Mouse (Mus musculus) right cerebral cortex, postnatal 10 days (tissue): ENCODE measurements around the gene Actl9.

Experiments used
- DNase-seq, 2 experiments: peaks; one replicate each; pipeline ENCODE4 v3.0.0; 2021; ENCODE audit warnings: low spot score in 2 of 2

Actl9 gene

GRCm38 (mm10) chr17:33432019-33432946 is at the start of gene Actl9:
Gene Actl9, plus strand, starts transcription at chr17:33432896.
- no peak for DNase-seq

DNA sequence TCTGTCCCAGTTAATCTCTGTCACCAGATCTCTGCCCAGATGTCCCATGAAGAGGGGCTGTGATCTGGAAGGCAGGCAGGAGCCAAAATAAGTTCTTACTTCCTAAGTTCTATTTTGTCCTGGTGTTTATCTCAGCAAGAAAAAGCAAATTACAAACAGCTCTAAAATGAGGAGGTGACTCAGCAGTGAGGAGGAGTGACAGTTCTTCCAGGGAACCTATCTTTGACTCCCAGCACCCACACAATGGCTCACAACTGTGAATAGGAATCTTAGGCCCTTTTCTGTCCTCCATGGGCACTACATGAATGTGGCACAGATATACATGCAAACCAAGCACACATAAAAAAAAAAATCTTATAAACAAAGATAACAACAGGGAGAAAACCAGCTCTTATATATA is 47.0 kb upstream of the Actl9 start:
- DNase-seq: no peak

- DNase-seq: no peak
Measured at GRCm38 (mm10) chr17:33392271-33392670, 40.4 kb upstream of the Actl9 start.

GRCm38 (mm10) chr17:33394182-33395034 is 38.3 kb upstream of the Actl9 start, which contains the start of gene Zfp101:
Gene Zfp101, minus strand, starts transcription at chr17:33394641.
- peak; percentile 96 to 98 for DNase-seq

GRCm38 (mm10) chr17:33439148-33439547 is 6.5 kb downstream of the Actl9 start:
- peak; percentile 69 to 79 for DNase-seq

DNA sequence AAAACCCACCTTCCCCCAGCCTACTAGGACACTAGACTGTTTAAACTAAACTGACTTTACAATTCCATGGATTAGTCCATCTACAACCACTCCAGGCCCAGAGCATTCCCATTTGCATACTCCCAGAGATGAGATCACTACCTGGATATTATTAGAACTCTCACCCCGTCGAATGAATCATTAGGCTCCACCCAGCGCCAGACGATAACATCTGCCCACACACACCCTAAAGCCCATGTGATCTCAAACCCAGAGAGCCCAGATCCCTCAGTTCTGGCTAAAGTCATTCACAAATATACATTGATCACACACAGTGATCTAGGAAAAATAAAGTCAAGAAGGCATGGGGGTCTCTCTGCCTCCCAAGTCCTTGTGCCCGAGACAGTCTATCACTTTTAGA is 7.2 kb downstream of the Actl9 start:
- no peak for DNase-seq

DNA sequence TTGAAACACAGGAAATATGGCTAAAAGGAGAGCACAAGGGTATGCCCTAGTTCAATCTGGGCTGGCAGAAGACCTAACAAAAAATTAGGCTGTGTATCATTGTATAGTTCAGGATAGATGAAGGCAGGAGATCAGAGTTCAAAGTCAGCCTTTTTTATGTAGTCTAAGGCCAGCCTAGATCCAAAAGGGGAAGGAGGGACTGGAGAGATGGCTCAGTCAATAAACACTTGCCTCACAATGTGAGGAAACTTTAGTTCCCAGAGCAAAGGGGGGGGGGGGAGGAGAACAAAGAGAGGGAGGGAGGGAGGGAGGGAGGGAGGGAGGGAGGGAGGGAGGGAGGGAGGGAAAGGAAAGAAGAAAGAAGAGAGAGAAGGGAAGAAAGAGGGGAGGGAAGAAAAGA is 8.5 kb downstream of the Actl9 start:
- DNase-seq: no peak

DNA sequence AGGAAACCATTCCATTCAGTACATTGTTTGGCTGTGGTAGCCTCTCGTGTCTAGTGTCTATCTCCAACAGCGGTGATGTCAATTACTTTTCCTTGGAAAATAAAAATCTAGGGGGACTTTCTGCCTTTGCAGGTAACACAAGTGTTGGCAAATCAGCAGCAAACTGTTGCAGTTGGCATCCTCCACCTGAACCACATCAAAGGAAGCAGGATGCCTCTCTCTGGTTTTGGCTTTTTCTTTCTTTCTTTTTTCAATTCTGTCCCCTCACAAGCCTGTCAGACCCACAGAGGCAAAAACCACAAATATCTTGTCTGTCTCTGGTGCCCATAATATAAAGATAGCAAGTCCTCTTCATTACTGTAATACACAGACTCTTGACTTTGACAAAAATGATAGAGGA is 23.9 kb downstream of the Actl9 start:
- DNase-seq: no peak

- DNase-seq: no peak
Measured at GRCm38 (mm10) chr17:33471206-33471605, 38.5 kb downstream of the Actl9 start.
